Mouse (Mus musculus) heart, postnatal 0 days (tissue): ENCODE measurements around the gene Lama2.

Experiments
- CTCF ChIP-seq: IDR thresholded peaks from 2 replicates; pipeline ENCODE4 v1.5.1; 2016; ENCODE audit warnings: antibody characterized with exemption, control low read depth, low read depth
- EP300 ChIP-seq: IDR thresholded peaks from 2 replicates; pipeline ENCODE4 v1.6.1; 2016; ENCODE audit warnings: antibody characterized with exemption, low read depth

DNA sequence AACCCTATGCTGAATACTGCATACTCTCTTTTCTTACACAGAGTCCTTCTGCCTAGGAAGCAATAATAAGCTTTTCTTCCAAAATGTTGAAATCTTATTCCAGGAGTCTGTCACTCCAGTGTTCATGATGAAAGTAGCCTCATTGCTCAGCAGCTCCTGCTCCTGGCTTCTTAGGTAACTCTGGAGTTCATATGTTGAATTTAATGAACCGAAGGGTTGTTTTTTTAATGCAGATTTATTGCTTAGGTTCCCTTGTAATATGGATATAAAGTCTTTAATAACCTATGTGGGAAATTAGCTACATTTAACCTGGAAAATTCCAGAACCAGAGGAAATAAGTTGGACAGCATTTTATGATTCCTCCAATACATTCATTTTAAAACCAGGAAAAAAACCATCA is 636.0 kb downstream of the Lama2 start:
- TF ChIP-seq CTCF = no peak
- no peak for TF ChIP-seq EP300
